Mouse (Mus musculus) inflammation-experienced regulatory T-cells, adult 6 months (primary cell): ENCODE results near the gene Phf21a. TPM values are rescaled to one million over a fixed set of nuclear protein-coding genes. Genes with fewer than 3 reads are reported as not detected.

ENCODE experiments used
- ATAC-seq: one replicate; pipeline ENCODE4 v1.8.0; 2017
- polyA plus RNA-seq, 3 experiments: library from polyadenylated mRNA; unstranded; fragments of 100-300 nt; shearing (Covaris generic); gene quantifications; one replicate each; pipeline ENCODE4 v1.2.1; 2017

Gene Phf21a
- polyA plus RNA-seq, 3 experiments from 2014 or later: 44.3 to 68.5 (median 54.2) TPM

- no peak for ATAC-seq
Observed at GRCm38 (mm10) chr2:92408309-92409045, 315.6 kb downstream of the Phf21a start.

GRCm38 (mm10) chr2:92411705-92412104, 318.8 kb downstream of the Phf21a start:
- no peak for ATAC-seq

Other genes with a start within 250 kb of the Phf21a start
- gene Chrm4, start 165.9 kb upstream of the Phf21a start, polyA plus RNA-seq: 1 to 10 TPM in 1 of 3 experiments, under 1 TPM in 1, not detected in 1; 0.23 to 1.9 TPM
- 1 to 10 TPM; 1.5 to 2.2 (median 1.5) TPM for gene Mdk, start 160.8 kb upstream of the Phf21a start, polyA plus RNA-seq
- 1 to 10 TPM in 1 of 3 experiments, under 1 TPM in 2; 0.78 to 1.8 (median 0.83) TPM for gene Gm9821, start 147.4 kb upstream of the Phf21a start, polyA plus RNA-seq
- 100 to 1,000 TPM in 2 of 3 experiments, 10 to 100 TPM in 1; 89.4 to 181 (median 130) TPM for gene Dgkz, start 117.3 kb upstream of the Phf21a start, polyA plus RNA-seq
- gene Creb3l1, start 68.6 kb upstream of the Phf21a start, polyA plus RNA-seq: 1 to 10 TPM in 2 of 3 experiments, under 1 TPM in 1; 0.92 to 1.7 (median 1.1) TPM